Mouse (Mus musculus): ENCODE data around the gene Srsf10.

Gene Srsf10

DNA sequence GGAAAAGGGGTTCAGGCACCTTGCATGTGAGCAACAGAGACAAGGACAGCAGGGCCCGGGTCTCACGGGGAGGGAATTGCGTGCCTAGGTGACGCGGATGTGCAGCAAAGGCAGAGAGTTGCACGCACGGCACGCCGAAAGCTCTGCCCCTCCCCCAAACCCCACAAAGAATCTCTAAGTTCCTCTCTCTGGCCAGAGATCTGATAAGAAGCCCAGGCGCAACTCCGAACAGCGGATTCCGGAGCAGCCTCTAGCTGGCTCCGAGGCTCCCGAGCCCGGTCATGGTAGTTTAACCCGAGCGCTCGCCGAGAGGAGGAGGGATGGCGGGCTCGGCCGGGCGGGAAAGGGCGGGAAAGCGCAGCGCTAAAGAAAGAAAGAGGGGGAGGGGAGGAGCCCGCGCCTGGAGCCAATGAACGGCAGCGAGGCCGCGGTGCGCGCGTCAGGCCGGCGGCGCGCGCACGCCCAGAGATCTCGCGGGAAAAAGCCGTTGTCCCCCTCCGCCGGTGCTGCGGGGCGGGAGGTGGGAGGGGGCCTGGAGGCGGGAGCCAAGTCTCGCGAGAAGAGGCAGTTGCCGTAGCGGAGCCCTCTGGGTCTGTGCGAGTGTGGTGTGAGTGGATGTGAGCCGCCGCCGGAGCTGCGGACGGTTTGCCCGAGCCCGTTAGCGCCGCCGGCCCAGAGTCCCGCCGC is at the start of gene Srsf10:
Srsf10 (plus strand) TSS at position 212 of the 687 bp plus-strand sequence.
- DNase-seq (ENCODE audit: low spot score) = peak; percentile 91

DNA sequence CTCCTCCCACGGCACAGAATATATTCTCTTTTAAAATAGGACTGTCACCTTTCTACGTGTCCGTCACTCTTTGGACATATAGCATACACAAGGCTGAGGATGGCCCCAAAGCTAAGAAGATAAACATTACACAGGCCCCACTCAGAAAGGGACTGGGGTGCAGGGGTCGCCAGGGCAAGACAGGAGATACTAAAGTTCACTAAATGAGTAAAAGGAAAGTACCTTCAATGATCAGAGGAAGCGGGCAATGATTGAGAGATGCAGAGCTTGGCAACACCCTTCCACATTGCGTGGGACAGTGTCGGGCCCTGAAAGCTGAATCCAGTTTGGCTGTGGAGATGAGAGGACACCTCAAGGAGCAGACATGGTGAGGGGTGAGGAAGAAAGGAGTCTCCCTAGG is 40.7 kb upstream of the Srsf10 start:
- DNase-seq (ENCODE audit: low spot score) = no peak

DNA sequence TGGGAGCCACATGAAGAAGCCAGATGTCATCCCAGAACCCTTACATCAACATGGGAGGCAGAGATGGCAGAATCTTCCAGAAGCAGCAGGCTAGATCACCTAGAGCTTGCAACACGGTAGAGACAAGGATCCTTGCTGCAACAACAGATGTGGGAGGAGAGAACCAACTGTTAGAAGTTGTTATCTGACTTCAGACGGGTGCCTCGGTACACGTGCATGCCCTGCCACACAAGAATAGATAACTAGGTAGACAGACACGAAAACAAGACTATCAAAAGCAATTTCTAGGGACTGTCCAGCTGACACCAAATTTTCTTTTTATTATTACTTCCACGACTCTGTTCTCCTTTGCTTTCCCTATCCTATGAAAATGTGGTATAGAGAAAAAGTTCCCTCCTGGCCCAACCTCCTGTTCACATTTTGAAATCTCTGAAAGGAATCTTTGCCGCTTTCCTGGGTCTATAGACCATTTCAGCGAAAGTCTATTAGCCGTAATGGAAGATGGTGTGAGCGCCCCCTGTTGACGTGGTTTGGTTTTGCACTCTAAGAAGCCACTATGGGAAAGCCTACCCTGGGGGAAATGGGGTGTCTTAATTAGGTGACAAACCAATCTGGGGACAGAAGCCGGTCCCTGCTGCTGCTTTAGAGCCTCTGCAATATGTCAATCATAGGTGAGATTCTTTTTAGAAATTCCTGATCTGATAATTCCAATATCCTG is 38.5 kb upstream of the Srsf10 start:
- DNase-seq (ENCODE audit: low spot score) = peak; percentile 60

DNA sequence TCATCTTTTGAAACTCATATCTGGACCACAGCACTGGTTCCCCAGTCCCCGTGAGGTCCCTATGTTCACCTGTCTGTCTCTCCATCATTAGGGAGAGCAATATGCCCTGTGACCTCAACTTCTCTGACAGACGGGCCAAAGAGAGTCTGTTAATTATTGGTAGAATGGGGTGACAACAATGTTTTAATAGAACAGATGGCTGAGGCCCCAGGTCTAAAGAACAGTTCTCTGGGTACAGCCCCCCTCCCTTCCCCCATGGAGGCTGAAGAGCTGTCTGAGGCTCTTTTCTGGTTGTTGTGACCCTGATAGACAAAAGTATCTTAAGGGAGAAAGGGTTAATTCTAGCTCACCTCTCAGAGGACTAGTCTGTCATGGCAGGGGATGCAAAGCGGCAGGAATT is 37.2 kb upstream of the Srsf10 start:
- DNase-seq (ENCODE audit: low spot score) = no peak

DNA sequence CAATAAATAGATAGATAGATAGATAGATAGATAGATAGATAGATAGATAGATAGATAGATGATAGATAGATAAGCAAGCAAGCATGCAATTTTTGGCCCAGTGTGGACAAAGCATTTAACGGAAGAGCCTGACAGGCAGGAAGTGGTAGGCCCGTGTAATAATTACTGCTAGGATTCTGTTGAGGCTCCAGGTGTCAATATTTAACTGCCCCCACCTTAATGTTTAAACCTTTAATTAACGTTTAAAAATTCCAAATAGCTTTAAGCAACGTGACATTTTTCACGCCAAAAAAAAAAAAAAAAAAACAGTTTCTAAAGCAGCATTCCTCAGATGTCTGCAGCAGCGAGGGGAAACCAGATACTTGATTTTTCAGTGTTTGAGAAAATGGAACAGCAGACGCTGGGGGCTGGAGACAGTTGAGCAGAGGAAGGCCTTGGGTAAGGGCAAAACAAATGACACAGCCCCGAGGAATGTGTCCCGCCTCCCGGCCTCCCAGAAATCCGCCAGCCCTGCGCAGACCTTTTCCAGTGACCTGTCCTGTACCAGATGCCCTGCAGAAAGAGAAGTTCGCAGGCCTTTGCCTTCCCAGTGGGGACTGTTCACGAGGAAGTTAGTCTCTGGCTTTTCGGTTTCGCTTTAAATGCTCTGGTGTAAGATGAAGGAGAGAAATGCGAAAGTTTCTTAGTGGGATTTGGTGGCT is 35.6 kb upstream of the Srsf10 start:
- DNase-seq (ENCODE audit: low spot score) = no peak

DNA sequence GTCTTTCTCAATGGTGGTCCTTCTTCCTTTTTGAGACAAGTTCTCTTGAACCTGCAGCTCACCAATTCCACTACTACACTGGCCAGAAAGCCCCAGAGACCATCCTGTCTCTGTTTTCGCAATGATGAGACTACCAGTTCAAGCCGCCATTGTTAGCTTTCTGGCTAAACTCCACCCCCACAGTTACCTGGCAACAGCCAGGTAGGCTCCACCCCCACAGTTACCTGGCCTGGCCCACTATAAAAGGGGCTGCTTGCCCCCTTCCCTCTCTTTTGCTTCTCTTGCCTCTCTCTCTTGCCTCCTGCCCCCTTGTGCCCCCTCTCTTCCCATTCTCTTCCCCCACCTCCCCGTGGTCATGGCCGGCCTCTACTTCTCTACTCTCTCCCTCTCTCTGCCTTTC is 33.8 kb upstream of the Srsf10 start:
- DNase-seq (ENCODE audit: low spot score) = no peak

DNA sequence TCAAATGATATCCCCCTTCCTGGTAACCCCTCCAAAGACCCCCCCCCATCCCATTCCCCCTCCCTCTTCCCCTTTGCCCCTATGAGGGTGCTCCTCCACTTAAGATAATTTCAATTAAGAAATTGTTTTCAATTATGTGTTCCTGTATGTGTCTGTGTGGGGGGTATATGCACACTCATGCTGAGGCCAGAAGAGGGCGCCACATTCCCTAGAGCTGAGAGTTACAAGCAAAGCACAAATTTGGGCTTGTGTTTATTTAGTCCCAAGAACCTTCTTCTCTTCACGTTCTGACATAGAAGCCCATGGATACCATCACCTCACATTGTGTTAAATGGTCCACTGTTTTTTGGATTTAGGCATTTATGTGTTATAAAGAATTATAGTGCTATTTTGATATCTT is 32.2 kb upstream of the Srsf10 start:
- DNase-seq (ENCODE audit: low spot score) = no peak

DNA sequence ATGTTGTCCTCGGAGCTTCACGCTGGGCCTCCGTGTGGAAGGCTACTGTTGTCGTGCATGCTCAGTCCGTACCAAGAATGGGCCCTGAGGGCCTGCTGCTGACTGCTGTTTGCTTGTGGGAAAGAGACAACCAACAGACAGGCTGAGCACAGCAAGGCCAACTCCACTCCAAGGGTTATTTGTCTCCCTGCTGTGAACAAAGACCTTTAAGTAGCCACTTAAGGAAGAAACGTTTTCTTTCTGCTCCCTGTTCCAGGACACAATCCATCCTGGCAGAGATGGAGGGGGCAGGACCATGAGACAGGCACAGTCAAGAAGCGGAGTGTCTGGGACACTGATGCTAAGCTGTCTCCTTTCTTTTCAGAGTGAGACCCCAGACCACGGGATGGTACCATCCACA is 31.3 kb upstream of the Srsf10 start:
- DNase-seq (ENCODE audit: low spot score) = no peak

DNA sequence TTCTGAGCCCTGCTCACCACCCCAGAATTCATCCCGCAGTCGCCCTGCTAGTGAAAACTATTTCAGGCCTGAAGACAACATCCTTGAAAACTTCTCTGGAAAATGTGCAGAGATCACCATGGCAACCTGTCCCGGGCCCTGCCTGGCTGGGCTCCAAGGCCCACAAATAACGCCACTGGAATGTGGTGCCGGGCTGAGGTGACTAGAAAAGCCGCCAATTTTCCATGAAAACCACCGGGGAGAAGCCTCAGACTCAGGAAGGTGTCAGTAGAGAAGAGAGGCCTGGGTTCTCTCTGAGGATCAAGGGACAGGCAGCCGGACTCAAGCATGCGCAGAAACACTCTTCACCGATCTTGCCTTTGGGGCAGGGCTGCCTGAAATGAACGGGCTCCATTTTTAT is 27.1 kb upstream of the Srsf10 start:
- no peak for DNase-seq (ENCODE audit: low spot score)

DNA sequence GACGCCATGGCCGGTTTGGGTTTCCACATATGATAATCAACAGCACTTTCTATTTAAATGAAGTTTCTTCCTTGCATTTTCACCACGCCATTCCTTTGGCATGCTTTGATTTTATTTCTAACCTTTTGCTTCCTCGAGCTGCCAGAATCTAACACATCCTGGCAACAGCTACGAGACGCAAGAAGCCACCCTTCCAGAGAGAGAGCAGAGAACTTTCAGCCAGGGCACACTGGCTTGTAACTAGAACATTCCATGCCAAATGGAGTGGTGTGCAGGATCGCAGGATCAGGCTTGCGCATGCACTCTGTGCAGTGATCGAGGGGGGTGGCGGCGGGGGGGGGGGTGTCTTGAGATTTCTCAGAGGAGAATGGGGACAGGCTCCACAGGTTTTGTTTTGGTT is 23.5 kb upstream of the Srsf10 start:
- DNase-seq (ENCODE audit: low spot score) = no peak

DNA sequence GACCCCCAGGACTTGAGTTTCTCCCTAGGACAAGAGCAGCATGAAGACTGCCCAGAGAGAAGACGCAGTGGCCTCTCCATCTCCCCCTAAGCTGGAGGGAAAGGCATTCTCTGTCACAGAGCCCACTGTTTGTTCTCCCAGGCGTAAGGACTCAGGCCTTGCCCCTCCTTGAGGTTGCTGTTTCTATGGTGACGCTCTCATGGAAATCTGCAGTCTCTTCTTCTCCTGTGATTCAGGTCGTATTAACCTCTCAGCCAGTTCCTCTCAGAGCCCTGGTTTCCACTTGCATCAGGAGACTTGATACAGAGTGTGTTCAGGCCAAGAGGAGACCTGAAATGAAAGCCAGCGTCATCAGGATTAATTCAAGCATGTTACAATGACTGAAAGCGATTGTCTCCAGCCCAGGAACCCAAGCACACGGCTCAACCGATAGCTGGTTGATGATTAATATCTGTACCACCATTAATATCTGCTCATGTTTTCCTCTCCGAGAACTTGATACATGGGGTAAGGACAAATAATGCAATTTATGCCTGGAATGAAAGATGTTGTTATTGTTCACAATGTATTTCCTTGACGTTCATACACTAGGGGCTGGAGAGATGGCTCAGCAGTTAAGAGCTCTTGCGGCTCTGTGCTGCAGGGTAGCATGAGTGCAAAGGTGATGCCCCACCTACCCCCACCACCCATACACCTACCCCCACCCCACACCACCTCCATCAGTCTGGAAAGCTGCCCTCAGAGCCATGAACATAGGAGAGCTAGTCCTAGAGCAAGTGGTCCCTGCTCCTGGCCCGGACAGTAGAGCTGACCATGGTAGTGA is 22.0 kb upstream of the Srsf10 start:
- DNase-seq (ENCODE audit: low spot score) = no peak

DNA sequence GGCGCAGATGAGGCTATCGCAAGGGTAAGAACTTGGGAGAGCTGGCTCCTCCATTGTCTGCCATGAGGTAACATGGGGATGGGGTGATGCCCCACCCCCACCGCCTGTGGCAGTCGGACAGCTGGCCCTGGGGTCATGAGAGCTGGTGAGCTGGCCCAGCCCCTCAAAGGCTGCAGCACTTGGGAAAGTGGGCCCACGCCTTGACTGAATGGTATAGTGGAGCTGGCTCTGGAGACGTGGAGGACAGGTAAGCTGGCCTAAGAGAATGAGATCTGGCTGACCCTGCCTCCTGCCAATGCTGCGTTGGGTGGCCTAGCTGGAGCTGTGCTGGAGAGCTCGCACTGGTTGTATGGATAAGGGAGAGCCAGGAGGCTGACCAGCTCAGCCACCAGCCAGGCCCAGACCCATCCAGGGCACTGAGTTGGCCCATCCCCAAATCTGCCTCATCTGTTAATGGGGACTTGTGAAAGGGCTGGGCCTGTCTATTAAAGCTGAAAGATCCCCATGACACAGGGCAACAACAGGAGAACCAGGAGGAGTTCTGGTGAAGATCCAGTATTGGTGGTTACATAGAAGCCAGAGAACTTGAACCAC is 21.3 kb upstream of the Srsf10 start:
- no peak for DNase-seq (ENCODE audit: low spot score)

DNA sequence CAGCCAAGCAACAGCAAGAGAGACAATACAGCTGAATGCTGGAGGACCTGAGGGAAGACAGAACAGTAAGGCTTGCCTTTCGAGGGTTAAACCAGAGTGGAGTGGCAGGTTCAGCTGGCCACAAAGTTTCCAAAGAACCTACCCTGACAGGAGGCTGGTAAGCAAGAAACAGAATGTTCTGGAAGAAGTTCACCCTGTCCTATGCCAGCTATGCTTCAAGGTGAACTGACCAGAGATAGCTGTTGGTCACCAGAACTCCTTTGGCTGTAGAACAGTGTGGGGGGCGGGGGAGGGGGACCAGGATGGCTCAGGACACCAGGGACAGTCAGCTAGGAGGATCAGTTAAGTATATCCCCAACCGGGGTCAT is 16.6 kb upstream of the Srsf10 start:
- no peak for DNase-seq (ENCODE audit: low spot score)

DNA sequence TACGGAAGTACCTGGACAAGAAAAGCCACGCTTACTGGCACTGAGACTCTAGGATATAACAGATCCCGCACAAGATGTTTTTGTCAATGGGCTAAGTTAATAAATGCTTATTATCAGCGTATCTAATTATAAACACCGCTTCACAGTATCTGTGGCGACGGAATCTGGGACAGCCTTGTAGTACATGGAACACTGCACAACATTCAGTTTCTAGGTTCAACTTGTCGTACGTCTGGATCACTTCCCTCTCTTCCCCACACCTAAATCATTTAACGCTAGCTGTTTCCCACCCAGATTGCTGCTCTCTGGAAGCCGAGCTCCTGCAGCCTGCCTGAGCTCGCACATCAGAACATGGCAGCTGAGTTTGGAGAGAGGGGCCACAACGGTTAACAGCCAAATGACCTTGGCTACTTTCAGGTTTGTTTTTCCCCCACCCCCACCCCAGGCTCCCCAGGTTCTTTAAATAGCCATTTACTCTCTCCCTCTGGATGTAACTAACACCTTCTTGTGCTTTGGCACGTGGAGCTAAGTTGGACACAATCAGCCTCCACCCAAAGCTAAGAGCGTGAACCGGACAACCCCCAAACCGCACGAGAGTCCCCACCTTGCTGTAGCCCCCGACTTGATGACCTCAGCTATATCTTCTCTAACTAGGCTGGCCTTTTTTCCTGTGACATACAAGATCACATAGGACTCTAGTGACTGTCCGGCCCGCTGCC is 16.1 kb upstream of the Srsf10 start:
- no peak for DNase-seq (ENCODE audit: low spot score)

DNA sequence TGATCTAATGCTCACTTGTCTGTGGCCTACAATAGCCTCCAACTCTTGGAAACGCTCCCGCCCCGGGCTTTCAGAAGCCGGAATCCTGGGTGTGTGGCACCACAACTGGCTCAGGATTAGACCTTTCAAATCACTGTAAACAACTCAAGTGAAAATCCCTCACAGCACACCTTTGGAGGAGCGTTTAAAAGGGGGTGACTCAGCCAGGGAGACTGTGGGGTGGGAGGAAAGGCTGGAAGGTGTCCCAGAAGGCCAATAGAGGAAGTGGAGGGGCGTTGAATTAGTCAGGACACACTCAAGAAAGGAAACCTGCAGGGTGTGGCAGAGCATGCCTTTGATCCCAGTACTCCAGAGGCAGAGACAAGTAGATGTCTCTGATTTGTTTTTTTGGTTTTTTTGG is 11.1 kb upstream of the Srsf10 start:
- DNase-seq (ENCODE audit: low spot score) = no peak

DNA sequence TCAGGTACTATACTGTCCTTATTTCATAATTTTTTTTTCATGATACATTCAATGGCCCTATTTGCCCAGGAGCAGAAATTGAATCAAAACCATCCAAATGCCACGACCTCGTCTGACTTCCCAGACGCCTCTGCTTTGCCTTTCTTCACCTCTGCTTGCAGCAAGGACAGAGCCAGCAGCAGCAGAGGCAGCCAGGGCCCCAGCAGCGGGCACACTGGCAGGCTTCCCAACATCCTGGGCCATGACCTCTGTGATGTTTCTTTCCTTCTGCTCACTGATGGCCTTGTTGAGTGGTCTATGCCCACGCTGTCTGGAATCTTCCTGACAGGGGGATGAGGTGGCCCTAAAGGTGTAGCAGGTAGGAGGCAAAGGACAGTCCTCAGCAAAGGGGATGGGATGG is 8.0 kb upstream of the Srsf10 start:
- DNase-seq (ENCODE audit: low spot score) = no peak

DNA sequence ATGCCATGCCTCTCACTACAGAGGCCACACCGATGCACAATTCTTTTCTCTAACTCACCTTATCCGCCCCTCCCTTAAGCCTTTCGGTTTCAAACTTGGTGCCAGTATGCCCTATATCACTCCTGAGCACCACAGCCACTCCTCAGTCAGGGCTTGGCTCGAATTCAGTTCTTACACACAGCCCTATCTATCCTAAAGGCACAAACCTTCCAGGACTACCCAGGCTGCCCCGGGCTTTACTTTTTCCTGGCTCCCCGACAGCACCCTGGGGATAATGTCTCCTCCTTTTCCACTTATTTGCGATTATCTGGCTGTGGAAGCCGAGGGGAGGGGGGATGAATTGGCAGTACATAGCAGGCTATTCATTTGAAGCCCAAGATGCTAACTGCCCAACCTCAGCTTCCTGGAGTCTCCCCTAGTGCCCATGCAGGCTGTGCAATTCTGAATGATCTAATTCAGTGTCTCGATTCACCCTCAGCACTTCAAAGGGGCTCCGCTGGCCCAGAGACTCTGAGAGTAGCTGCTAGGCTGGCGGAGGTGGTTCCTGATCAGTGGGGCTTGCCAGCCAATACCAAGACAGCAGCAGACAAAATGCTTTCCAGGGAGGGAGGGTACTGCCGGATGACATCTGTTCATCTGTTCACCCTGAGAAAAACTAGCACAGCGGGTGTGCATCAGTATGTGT is 5.0 kb upstream of the Srsf10 start:
- DNase-seq (ENCODE audit: low spot score) = no peak

DNA sequence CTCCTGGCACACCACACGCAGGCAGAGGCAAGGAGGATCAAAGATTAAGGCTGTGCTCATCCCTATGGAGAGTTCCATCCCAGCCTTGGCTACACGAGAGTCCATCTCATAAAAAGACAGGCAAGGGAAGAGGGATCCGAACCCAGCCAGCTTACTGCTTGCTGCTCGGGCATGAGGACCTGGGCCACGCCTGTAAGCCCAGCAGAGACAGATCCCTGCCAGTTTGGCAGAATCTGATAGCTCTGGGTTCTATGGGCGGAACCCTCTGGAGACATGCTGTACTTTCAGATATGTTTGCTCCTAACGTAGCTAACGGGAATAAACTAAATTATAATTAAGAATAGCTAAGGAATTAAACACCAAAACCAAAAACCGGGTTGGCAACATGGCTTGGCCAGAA is 3.6 kb upstream of the Srsf10 start:
- DNase-seq (ENCODE audit: low spot score) = no peak

DNA sequence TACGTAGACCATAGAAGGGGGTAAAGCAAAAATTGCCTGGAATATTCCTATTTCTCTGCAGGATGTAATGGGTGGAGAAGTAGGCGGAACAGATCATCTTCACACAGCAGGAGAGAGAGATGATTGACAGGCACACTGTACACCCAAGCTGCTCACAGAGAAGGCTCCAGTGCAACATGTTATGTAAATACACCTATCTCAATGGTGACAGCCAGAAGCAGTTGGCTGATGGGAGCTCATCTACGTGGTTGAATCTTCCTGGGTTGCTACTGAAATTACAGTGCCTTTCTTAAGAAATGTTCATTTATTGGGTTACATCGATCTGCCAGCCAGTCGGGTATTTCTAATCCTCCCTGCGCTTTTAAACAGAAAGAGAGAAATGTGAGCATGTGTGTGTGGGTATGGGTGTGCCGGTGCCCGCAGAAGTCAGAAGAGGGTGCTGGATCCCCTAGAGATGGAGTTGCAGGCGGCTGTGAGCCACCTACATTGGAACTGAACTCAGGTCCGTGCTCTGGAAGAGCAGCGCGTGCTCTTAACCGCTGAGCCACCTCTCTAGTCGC is 1.5 kb upstream of the Srsf10 start:
- no peak for DNase-seq (ENCODE audit: low spot score)

DNA sequence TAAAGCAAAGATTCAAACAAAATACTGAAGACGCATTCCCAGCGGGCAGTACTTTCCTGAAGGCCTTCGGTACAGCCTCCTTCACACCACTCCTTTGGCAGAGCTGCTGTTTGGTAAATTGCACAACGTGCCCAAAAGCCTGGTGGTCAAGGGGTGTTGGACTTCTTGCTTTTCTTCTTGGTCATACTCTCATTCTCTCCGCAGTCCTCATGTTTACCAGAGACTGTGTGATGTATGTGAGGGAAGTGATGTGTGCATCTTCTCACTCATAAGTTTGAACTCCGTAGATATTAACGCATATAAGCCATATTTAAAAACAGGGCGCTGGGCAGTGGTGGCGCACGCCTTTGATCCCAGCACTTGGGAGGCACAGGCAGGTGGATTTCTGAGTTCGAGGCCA is 917 bp upstream of the Srsf10 start:
- no peak for DNase-seq (ENCODE audit: low spot score)

DNA sequence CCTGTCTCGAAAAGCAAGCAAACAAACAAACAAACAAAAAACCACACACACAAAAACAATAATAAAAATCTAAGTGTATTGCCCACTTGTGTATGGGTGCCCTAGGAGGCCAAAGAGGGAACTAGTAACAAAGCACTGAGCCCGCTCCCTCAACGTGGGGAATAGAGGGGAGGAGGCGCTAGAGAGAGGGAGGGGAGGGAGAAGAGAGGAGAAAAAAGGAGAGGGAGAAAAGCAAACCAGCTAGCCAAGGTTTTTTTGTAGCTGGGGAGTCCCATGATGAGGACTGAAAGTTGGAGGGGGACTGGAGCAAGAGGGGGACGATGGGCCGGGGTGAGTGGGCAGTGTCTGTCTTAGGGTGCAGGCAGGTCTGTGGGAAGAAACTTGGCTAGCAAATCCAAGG is 467 bp upstream of the Srsf10 start:
- no peak for DNase-seq (ENCODE audit: low spot score)
